Mouse (Mus musculus) small intestine, adult 2 months (tissue): Measurements from ENCODE around the gene C130050O18Rik.

Experiments
- CTCF ChIP-seq: fragments of 200-500 bp; IDR thresholded peaks from 2 replicates; pipeline ENCODE4 v1.5.1; 2012; ENCODE audit warnings: low read depth, mild to moderate bottlenecking, control low read depth, inconsistent platforms, low read length, moderate library complexity, mixed read lengths; ENCODE audit not compliant: insufficient replicate concordance, insufficient read length; ENCODE audit errors: extremely low read depth
- POLR2A ChIP-seq: fragments of 200-500 bp; IDR thresholded peaks from 2 replicates; pipeline ENCODE4 v1.6.1; 2012; ENCODE audit warnings: low read depth, mild to moderate bottlenecking, control low read depth, inconsistent platforms, low read length, moderate library complexity

GRCm38 (mm10) chr5:139403692-139404260 is 1.3 kb upstream of the C130050O18Rik start:
- TF ChIP-seq POLR2A (no peak), CTCF (no peak)
